Mouse (Mus musculus) MEL (cell line): Measurements from ENCODE around the gene Dlgap3.

Experiments used
- CTCF ChIP-seq, 3 experiments: IDR thresholded peaks in 2 of 3; conservative IDR thresholded peaks in 1 of 3; 2 replicates each; pipeline ENCODE4 v1.5.1; 2011 to 2012; ENCODE audit warnings: low read length in 3 of 3, low read depth in 2 of 3, mild to moderate bottlenecking in 2 of 3, improper control_type of control experiment in 1 of 3, inconsistent platforms in 1 of 3, mixed read lengths in 1 of 3, moderate library complexity in 1 of 3; ENCODE audit not compliant: control insufficient read depth in 1 of 3, insufficient read depth in 1 of 3, poor library complexity in 1 of 3, severe bottlenecking in 1 of 3
- HCFC1 ChIP-seq: IDR thresholded peaks from 2 replicates; pipeline ENCODE4 v1.6.1; 2012; ENCODE audit warnings: low read depth, mild to moderate bottlenecking, inconsistent platforms, low read length, improper control_type of control experiment, moderate library complexity
- MAX ChIP-seq: IDR thresholded peaks from 2 replicates; pipeline ENCODE4 v1.6.1; 2011; ENCODE audit warnings: low read length, improper control_type of control experiment
- MXI1 ChIP-seq: IDR thresholded peaks from 2 replicates; pipeline ENCODE4 v1.6.1; 2011; ENCODE audit warnings: mild to moderate bottlenecking, low read depth, low read length, improper control_type of control experiment
- POLR2A ChIP-seq, 2 experiments: IDR thresholded peaks; 2 replicates each; pipeline ENCODE4 v1.6.1; 2011 to 2012; ENCODE audit warnings: low read length in 2 of 2, mild to moderate bottlenecking in 2 of 2, control low read depth in 1 of 2, improper control_type of control experiment in 1 of 2, low read depth in 1 of 2, moderate library complexity in 1 of 2; ENCODE audit not compliant: control insufficient read depth in 1 of 2, insufficient read depth in 1 of 2, poor library complexity in 1 of 2
- RCOR1 ChIP-seq: IDR thresholded peaks from 2 replicates; pipeline ENCODE4 v1.6.1; 2012; ENCODE audit warnings: low read depth, mild to moderate bottlenecking, inconsistent platforms, low read length, improper control_type of control experiment
- ZKSCAN1 ChIP-seq: IDR thresholded peaks from 2 replicates; pipeline ENCODE4 v1.6.1; 2012; ENCODE audit warnings: low read depth, mild to moderate bottlenecking, inconsistent platforms, low read length, improper control_type of control experiment, moderate library complexity

DNA sequence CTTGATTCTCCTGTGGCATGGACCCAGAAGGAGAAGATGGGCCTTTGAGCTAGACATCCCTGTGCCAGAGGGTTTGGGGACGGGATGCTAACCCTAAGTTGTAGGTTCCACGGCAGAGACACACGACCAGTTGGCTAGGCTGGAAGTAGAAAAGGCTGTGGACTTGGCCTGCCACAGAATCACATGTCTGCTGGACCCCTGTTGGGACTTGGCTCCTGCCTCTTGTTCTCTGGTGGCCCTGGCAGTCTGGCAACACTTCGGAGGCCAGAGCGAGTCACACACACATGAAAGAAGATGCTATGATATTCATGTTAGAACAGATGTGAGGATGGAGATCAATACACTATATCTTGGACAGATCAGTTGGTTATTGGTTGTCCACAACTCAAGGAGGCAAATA lies 14.9 kb downstream of the Dlgap3 start:
- no peak for TF ChIP-seq CTCF (IDR thresholded peaks at IDR 0.05 in 2 of 3, conservative IDR thresholded peaks at IDR 0.05 in 1 of 3; ENCODE audit: control insufficient read depth in 1 of 3, insufficient read depth in 1 of 3, low read depth in 2 of 3, low read length in 3 of 3, poor library complexity in 1 of 3, severe bottlenecking in 1 of 3)
- TF ChIP-seq POLR2A (IDR thresholded peaks at IDR 0.05; ENCODE audit: control insufficient read depth in 1 of 2, insufficient read depth in 1 of 2, low read depth in 1 of 2, low read length in 2 of 2, poor library complexity in 1 of 2) = no peak
- no peak for TF ChIP-seq RCOR1
- TF ChIP-seq MAX = no peak
- TF ChIP-seq ZKSCAN1 = no peak
- TF ChIP-seq HCFC1 = no peak
- no peak for TF ChIP-seq MXI1
